In genomic region chr3:104078725-104079124, GRCm38 (mm10) we compare ENCODE assay signal across 16 mouse cellular contexts.
DNase-seq lines count a peak whose midpoint lies in the region; ATAC-seq and TF ChIP-seq lines count a peak whose summit lies in the region.
"Had no signal": no experiment of that assay in that cellular context is flagged by ENCODE, and none has a peak within 500 bp of the region (broad histone marks: within the 10 kb centered on the region; RNA-seq: fewer than 3 reads in every experiment).

No protein-coding gene starts in this region.

- DNase-seq in heart, adult 2 months, result no peak
- DNase-seq in heart, postnatal 4 days, result no peak
- DNase-seq in midbrain, embryonic 11.5 days (ENCODE audit: low spot score, missing footprints), result peak; percentile 51
- peak; percentile 42 for DNase-seq in ES-CJ7 (ENCODE audit: low read depth, low spot score)
- DNase-seq in naive thymus-derived CD4-positive, alpha-beta T cell, adult 2 months (ENCODE audit: low read depth), result peak; percentile 12
- DNase-seq in cerebellum, postnatal 25 days, result no peak
- DNase-seq: adrenal gland, postnatal 10 days; cerebellum, postnatal 10 days; gastrocnemius, postnatal 36 days; lung, postnatal 14 days had no signal

- no peak overlapping the region for H3K4me2 ChIP-seq in midbrain, embryonic 11.5 days
- no peak overlapping the region for H3K4me2 ChIP-seq in midbrain, embryonic 15.5 days
- H3K4me2 ChIP-seq: embryonic facial prominence, embryonic 15.5 days; hindbrain, embryonic 12.5 days had no signal

- no peak for TF ChIP-seq EP300 in heart, adult 2 months (IDR thresholded peaks at IDR 0.05; ENCODE audit: insufficient read depth, low read depth, low read length)

- no peaks in the 10 kb centered on the region for H3K4me1 ChIP-seq in heart, adult 2 months (ENCODE audit: control insufficient read depth, insufficient read depth, low read length)
- H3K4me1 ChIP-seq in midbrain, embryonic 11.5 days (ENCODE audit: control insufficient read depth, insufficient read depth, low read length), result no peaks in the 10 kb centered on the region
- no peaks in the 10 kb centered on the region for H3K4me1 ChIP-seq in midbrain, embryonic 15.5 days
- H3K4me1 ChIP-seq: embryonic facial prominence, embryonic 15.5 days; hindbrain, embryonic 12.5 days had no signal

- no peaks in the 10 kb centered on the region; the same call in 1 of the 2 replicates for H3K36me3 ChIP-seq in heart, adult 2 months (ENCODE audit: control insufficient read depth, insufficient read depth, low read length)
- no peaks in the 10 kb centered on the region for H3K36me3 ChIP-seq in midbrain, embryonic 11.5 days (ENCODE audit: control insufficient read depth, insufficient read depth, low read length)
- H3K36me3 ChIP-seq in midbrain, embryonic 15.5 days (replicated peaks), result no peaks in the 10 kb centered on the region
- H3K36me3 ChIP-seq: embryonic facial prominence, embryonic 15.5 days; G1E; hindbrain, embryonic 12.5 days had no signal

- ATAC-seq in midbrain, embryonic 11.5 days (ENCODE audit: low FRiP score), result no peak
- no peak for ATAC-seq in midbrain, embryonic 15.5 days (replicated peaks)
- no peak for ATAC-seq in inflammation-experienced regulatory T-cells, adult 6 months
- ATAC-seq: forebrain, embryonic 16.5 days had no signal

- H3K9me3 ChIP-seq in midbrain, embryonic 11.5 days (ENCODE audit: control insufficient read depth, low read length), result no peaks in the 10 kb centered on the region
- H3K9me3 ChIP-seq in midbrain, embryonic 15.5 days, result no peaks in the 10 kb centered on the region
- H3K9me3 ChIP-seq: embryonic facial prominence, embryonic 15.5 days; G1E; hindbrain, embryonic 12.5 days had no signal

- intact Hi-C loops in heart, adult 2 months (cut with DNase I), result no loop called here

- no peak overlapping the region for H3K9ac ChIP-seq in heart, adult 2 months (ENCODE audit: low read depth, low read length)
- no peak overlapping the region for H3K9ac ChIP-seq in midbrain, embryonic 11.5 days (ENCODE audit: low read length)
- H3K9ac ChIP-seq in midbrain, embryonic 15.5 days, result no peak overlapping the region
- H3K9ac ChIP-seq: embryonic facial prominence, embryonic 15.5 days; hindbrain, embryonic 12.5 days had no signal

- no peak for TF ChIP-seq POLR2A in heart, adult 2 months (IDR thresholded peaks at IDR 0.05; ENCODE audit: insufficient read depth, low read depth, low read length)

- TF ChIP-seq CTCF in heart, adult 2 months (IDR thresholded peaks at IDR 0.05), result peak; percentile 48

- no peaks in the 10 kb centered on the region for H3K79me2 ChIP-seq in heart, adult 2 months (replicated peaks; ENCODE audit: control insufficient read depth, insufficient read depth, low read length)

- H3K27me3 ChIP-seq in heart, adult 2 months (ENCODE audit: control insufficient read depth, insufficient read depth, low read length), result no peaks in the 10 kb centered on the region
- H3K27me3 ChIP-seq in midbrain, embryonic 11.5 days (ENCODE audit: control insufficient read depth, insufficient read depth, low read length), result no peaks in the 10 kb centered on the region
- H3K27me3 ChIP-seq in midbrain, embryonic 15.5 days (replicated peaks), result no peaks in the 10 kb centered on the region
- H3K27me3 ChIP-seq: embryonic facial prominence, embryonic 15.5 days; hindbrain, embryonic 12.5 days had no signal

- H3K4me3 ChIP-seq in heart, adult 2 months, result no peak overlapping the region
- no peak overlapping the region for H3K4me3 ChIP-seq in midbrain, embryonic 11.5 days (ENCODE audit: low read depth, low read length)
- no peak overlapping the region for H3K4me3 ChIP-seq in midbrain, embryonic 15.5 days
- H3K4me3 ChIP-seq: embryonic facial prominence, embryonic 15.5 days; hindbrain, embryonic 12.5 days had no signal

- H3K27ac ChIP-seq in heart, adult 2 months, result no peak overlapping the region
- H3K27ac ChIP-seq in midbrain, embryonic 11.5 days (ENCODE audit: low read depth, low read length), result no peak overlapping the region
- no peak overlapping the region for H3K27ac ChIP-seq in midbrain, embryonic 15.5 days
- H3K27ac ChIP-seq: embryonic facial prominence, embryonic 15.5 days; hindbrain, embryonic 12.5 days had no signal

Comparison
In these comparisons a context has a peak if more than half of its experiments do, and no peak if none do; other contexts are left out.
1. DNase-seq: peak in midbrain, embryonic 11.5 days (single experiment), ES-CJ7 (single experiment) and naive thymus-derived CD4-positive, alpha-beta T cell, adult 2 months (single experiment); none in heart, adult 2 months (0 of 2), heart, postnatal 4 days (single experiment) and cerebellum, postnatal 25 days (0 of 2).